Mouse (Mus musculus): Measurements from ENCODE around the gene Gadl1. TPM values are rescaled to one million over a fixed set of nuclear protein-coding genes. Genes with fewer than 3 reads are reported as not detected.

Gene Gadl1
- polyA plus RNA-seq, 1 experiment = 3.6 TPM

GRCm38 (mm10) chr9:115976901-115977300 is 67.6 kb downstream of the Gadl1 start:
- Histone ChIP-seq H3K4me2 (ENCODE audit: low read depth) (no peak overlapping the region), H3K36me3 (ENCODE audit: control insufficient read depth, insufficient read depth) (no peaks in the 10 kb centered on the region), H3K79me2 (ENCODE audit: control insufficient read depth, insufficient read depth) (no peaks in the 10 kb centered on the region), H3K4me3 (no peak overlapping the region), H3ac (ENCODE audit: control insufficient read depth, insufficient read length) (no peak overlapping the region), H3K27me3 (ENCODE audit: control insufficient read depth, insufficient read depth, insufficient read length) (no peaks in the 10 kb centered on the region)
- TF ChIP-seq TCF12 (IDR thresholded peaks at IDR 0.05; ENCODE audit: insufficient read depth, poor library complexity, severe bottlenecking) (no peak), USF1 (IDR thresholded peaks at IDR 0.05; ENCODE audit: low read depth) (no peak), MYOG (IDR thresholded peaks at IDR 0.05; ENCODE audit: control insufficient read depth in 1 of 3, insufficient read depth in 1 of 3, insufficient read length in 2 of 3, low read depth in 2 of 3) (no peak), POLR2A (IDR thresholded peaks at IDR 0.05; ENCODE audit: insufficient read length, low read depth) (no peak)

- H3K4me3 ChIP-seq = no peak overlapping the region
- TF ChIP-seq MYOD1 (IDR thresholded peaks at IDR 0.05; ENCODE audit: control insufficient read depth in 1 of 3, insufficient read length in 2 of 3, low read depth in 2 of 3) = peak in 1 of 3 experiments; percentile 17
- no peak for TF ChIP-seq MAX (IDR thresholded peaks at IDR 0.05; ENCODE audit: low read depth)
Observed at GRCm38 (mm10) chr9:115977598-115978240, 68.5 kb downstream of the Gadl1 start.

GRCm38 (mm10) chr9:115978478-115978877 is 69.2 kb downstream of the Gadl1 start:
- Histone ChIP-seq H3K27me3 (ENCODE audit: control insufficient read depth, insufficient read depth, insufficient read length) (no peaks in the 10 kb centered on the region), H3K4me2 (ENCODE audit: low read depth) (no peak overlapping the region), H3K79me2 (ENCODE audit: control insufficient read depth, insufficient read depth) (no peaks in the 10 kb centered on the region), H3K36me3 (ENCODE audit: control insufficient read depth, insufficient read depth) (no peaks in the 10 kb centered on the region), H3K4me3 (no peak overlapping the region), H3ac (ENCODE audit: control insufficient read depth, insufficient read length) (no peak overlapping the region)
- TF ChIP-seq TCF12 (IDR thresholded peaks at IDR 0.05; ENCODE audit: insufficient read depth, poor library complexity, severe bottlenecking) (no peak), MYOD1 (IDR thresholded peaks at IDR 0.05; ENCODE audit: control insufficient read depth in 1 of 3, insufficient read length in 2 of 3, low read depth in 2 of 3) (no peak), POLR2AphosphoS2 (IDR thresholded peaks at IDR 0.05; ENCODE audit: insufficient read length, low read depth) (no peak), CEBPB (IDR thresholded peaks at IDR 0.05; ENCODE audit: insufficient read depth, poor library complexity, severe bottlenecking) (no peak), REST (IDR thresholded peaks at IDR 0.05; ENCODE audit: insufficient read depth, insufficient read length) (no peak), POLR2A (IDR thresholded peaks at IDR 0.05; ENCODE audit: insufficient read length, low read depth) (no peak), MAX (IDR thresholded peaks at IDR 0.05; ENCODE audit: low read depth) (no peak), MYOG (IDR thresholded peaks at IDR 0.05; ENCODE audit: control insufficient read depth in 1 of 3, insufficient read depth in 1 of 3, insufficient read length in 2 of 3, low read depth in 2 of 3) (no peak)

More at GRCm38 (mm10) chr9:115977598-115978240, 68.5 kb downstream of the Gadl1 start:
- Histone ChIP-seq H3K36me3 (ENCODE audit: control insufficient read depth, insufficient read depth) (no peaks in the 10 kb centered on the region), H3ac (ENCODE audit: control insufficient read depth, insufficient read length) (no peak overlapping the region), H3K79me2 (ENCODE audit: control insufficient read depth, insufficient read depth) (no peaks in the 10 kb centered on the region), H3K27me3 (ENCODE audit: control insufficient read depth, insufficient read depth, insufficient read length) (no peaks in the 10 kb centered on the region), H3K4me2 (ENCODE audit: low read depth) (peak overlapping the region; percentile 12)

GRCm38 (mm10) chr9:115990661-115991060 is 81.4 kb downstream of the Gadl1 start:
- no peaks in the 10 kb centered on the region for H3K79me2 ChIP-seq (ENCODE audit: control insufficient read depth, insufficient read depth)
- no peak overlapping the region for H3ac ChIP-seq (ENCODE audit: control insufficient read depth, insufficient read length)
- no peaks in the 10 kb centered on the region for H3K36me3 ChIP-seq (ENCODE audit: control insufficient read depth, insufficient read depth)
- TF ChIP-seq POLR2AphosphoS2 (IDR thresholded peaks at IDR 0.05; ENCODE audit: insufficient read length, low read depth) (no peak), MYOG (IDR thresholded peaks at IDR 0.05; ENCODE audit: control insufficient read depth in 1 of 3, insufficient read depth in 1 of 3, insufficient read length in 2 of 3, low read depth in 2 of 3) (no peak), SRF (IDR thresholded peaks at IDR 0.05; ENCODE audit: control insufficient read depth, insufficient read length, low read depth) (no peak), MYOD1 (IDR thresholded peaks at IDR 0.05; ENCODE audit: control insufficient read depth in 1 of 3, insufficient read length in 2 of 3, low read depth in 2 of 3) (no peak), CEBPB (IDR thresholded peaks at IDR 0.05; ENCODE audit: insufficient read depth, poor library complexity, severe bottlenecking) (no peak), TCF12 (IDR thresholded peaks at IDR 0.05; ENCODE audit: insufficient read depth, poor library complexity, severe bottlenecking) (no peak), MAX (IDR thresholded peaks at IDR 0.05; ENCODE audit: low read depth) (no peak), POLR2A (IDR thresholded peaks at IDR 0.05; ENCODE audit: insufficient read length, low read depth) (no peak), REST (IDR thresholded peaks at IDR 0.05; ENCODE audit: insufficient read depth, insufficient read length) (no peak), USF1 (IDR thresholded peaks at IDR 0.05; ENCODE audit: low read depth) (no peak), TCF3 (IDR thresholded peaks at IDR 0.05; ENCODE audit: insufficient read length, low read depth) (no peak), E2F4 (IDR thresholded peaks at IDR 0.05; ENCODE audit: insufficient read depth) (no peak)
- no peaks in the 10 kb centered on the region for H3K27me3 ChIP-seq (ENCODE audit: control insufficient read depth, insufficient read depth, insufficient read length)
- no peak overlapping the region for H3K4me2 ChIP-seq (ENCODE audit: low read depth)
- no peak overlapping the region for H3K4me3 ChIP-seq

GRCm38 (mm10) chr9:115994772-115995171 is 85.5 kb downstream of the Gadl1 start:
- H3K27me3 ChIP-seq (ENCODE audit: control insufficient read depth, insufficient read depth, insufficient read length) = no peaks in the 10 kb centered on the region
- H3K4me2 ChIP-seq (ENCODE audit: low read depth) = no peak overlapping the region
- H3K79me2 ChIP-seq (ENCODE audit: control insufficient read depth, insufficient read depth) = no peaks in the 10 kb centered on the region
- no peaks in the 10 kb centered on the region for H3K36me3 ChIP-seq (ENCODE audit: control insufficient read depth, insufficient read depth)
- TF ChIP-seq POLR2AphosphoS2 (IDR thresholded peaks at IDR 0.05; ENCODE audit: insufficient read length, low read depth) (no peak), TCF3 (IDR thresholded peaks at IDR 0.05; ENCODE audit: insufficient read length, low read depth) (no peak), E2F4 (IDR thresholded peaks at IDR 0.05; ENCODE audit: insufficient read depth) (no peak), TCF12 (IDR thresholded peaks at IDR 0.05; ENCODE audit: insufficient read depth, poor library complexity, severe bottlenecking) (no peak), MYOD1 (IDR thresholded peaks at IDR 0.05; ENCODE audit: control insufficient read depth in 1 of 3, insufficient read length in 2 of 3, low read depth in 2 of 3) (no peak), POLR2A (IDR thresholded peaks at IDR 0.05; ENCODE audit: insufficient read length, low read depth) (no peak), CEBPB (IDR thresholded peaks at IDR 0.05; ENCODE audit: insufficient read depth, poor library complexity, severe bottlenecking) (no peak), SRF (IDR thresholded peaks at IDR 0.05; ENCODE audit: control insufficient read depth, insufficient read length, low read depth) (no peak), USF1 (IDR thresholded peaks at IDR 0.05; ENCODE audit: low read depth) (no peak), MYOG (IDR thresholded peaks at IDR 0.05; ENCODE audit: control insufficient read depth in 1 of 3, insufficient read depth in 1 of 3, insufficient read length in 2 of 3, low read depth in 2 of 3) (no peak), MAX (IDR thresholded peaks at IDR 0.05; ENCODE audit: low read depth) (no peak), REST (IDR thresholded peaks at IDR 0.05; ENCODE audit: insufficient read depth, insufficient read length) (no peak)
- no peak overlapping the region for H3K4me3 ChIP-seq
- H3ac ChIP-seq (ENCODE audit: control insufficient read depth, insufficient read length) = no peak overlapping the region
